Mouse (Mus musculus): ENCODE results near the gene Tmem11.

DNA sequence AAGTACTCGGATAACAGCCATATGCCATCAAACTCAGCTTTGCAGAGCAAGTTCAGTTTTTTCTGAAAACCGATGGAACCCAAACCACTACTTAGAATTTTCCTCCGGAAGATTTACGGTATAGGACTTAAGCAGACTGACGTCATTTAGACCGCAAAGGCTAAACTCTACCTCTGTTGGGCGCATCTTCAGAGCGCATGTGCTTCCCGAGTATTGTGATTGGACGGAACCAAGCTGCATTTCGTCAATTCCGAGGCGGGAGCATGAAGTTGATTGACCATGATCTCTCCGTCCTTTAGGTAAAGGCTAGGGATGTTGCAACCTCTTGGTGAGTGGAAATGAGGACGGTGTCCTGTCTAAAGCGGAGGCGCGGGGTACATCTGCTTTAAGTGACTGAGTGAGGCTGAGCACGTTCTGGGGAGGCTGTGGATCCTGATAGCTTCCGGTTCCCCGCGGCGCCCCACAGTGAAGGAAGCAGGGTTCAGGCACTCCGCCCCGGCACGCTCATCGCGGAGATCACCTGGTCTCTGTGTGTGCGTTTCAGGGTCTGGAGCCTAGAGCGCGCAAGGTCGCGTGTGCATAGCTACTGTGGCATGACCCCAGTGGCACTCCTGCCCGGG, 48.5 kb downstream of the Tmem11 start, which contains the start of gene Dhrs7b:
- TF ChIP-seq POLR2A (IDR thresholded peaks at IDR 0.05; ENCODE audit: extremely low read depth, insufficient read depth, low read length) (no peak), CTCF (IDR thresholded peaks at IDR 0.05; ENCODE audit: low read depth, low read length) (no peak)

All from liver, adult 2 months (tissue).